Mouse (Mus musculus) kidney, embryonic 14.5 days (tissue): ENCODE measurements around the gene Ahcy. TPM values are rescaled to one million over a fixed set of nuclear protein-coding genes. Genes with fewer than 3 reads are reported as not detected.
"Not testable (repeated sequence)": the region's sequence is repeated elsewhere in the genome, so short reads cannot be mapped to it uniquely, and the experiment has no call there.

Experiments
- ATAC-seq: fragments of 200-750 bp; cut with Nextera tagmentation; 2 replicates; pipeline ENCODE4 v1.8.0; 2017; ENCODE audit warnings: moderate number of reproducible peaks, mild to moderate bottlenecking, moderate TSS enrichment, moderate library complexity; ENCODE audit not compliant: low FRiP score, low TSS enrichment
- H3K27ac ChIP-seq: fragments of 300-500 bp; sonication (generic); 2 replicates; pipeline ENCODE4 v1.5.1; 2014; ENCODE audit warnings: low read depth, mild to moderate bottlenecking, low read length, moderate library complexity, mixed read lengths
- H3K27me3 ChIP-seq: fragments of 300-500 bp; sonication (generic); 2 replicates; pipeline ENCODE4 v1.6.1; 2014; ENCODE audit warnings: mild to moderate bottlenecking, low read length; ENCODE audit not compliant: control insufficient read depth, insufficient read depth
- H3K36me3 ChIP-seq: fragments of 300-500 bp; sonication (generic); 2 replicates; pipeline ENCODE4 v1.6.1; 2014; ENCODE audit warnings: low read length, mixed read lengths; ENCODE audit not compliant: control insufficient read depth, insufficient read depth
- H3K4me1 ChIP-seq: fragments of 300-500 bp; sonication (generic); 2 replicates; pipeline ENCODE4 v1.6.1; 2014; ENCODE audit warnings: low read length, mixed read lengths; ENCODE audit not compliant: control insufficient read depth, insufficient read depth
- H3K4me2 ChIP-seq: fragments of 300-500 bp; sonication (generic); replicated peaks from 2 replicates; pipeline ENCODE4 v1.6.1; 2014; ENCODE audit warnings: low read depth, mild to moderate bottlenecking, low read length
- H3K4me3 ChIP-seq: fragments of 300-500 bp; sonication (generic); 2 replicates; pipeline ENCODE4 v1.5.1; 2014; ENCODE audit warnings: mild to moderate bottlenecking, low read length
- H3K9ac ChIP-seq: fragments of 300-500 bp; sonication (generic); 2 replicates; pipeline ENCODE4 v1.6.1; 2014; ENCODE audit warnings: low read depth, mild to moderate bottlenecking, low read length, moderate library complexity
- H3K9me3 ChIP-seq: fragments of 300-500 bp; sonication (generic); 2 replicates; pipeline ENCODE4 v1.6.1; 2016; ENCODE audit warnings: low read length; ENCODE audit not compliant: control insufficient read depth
- WGBS: fragments of 180-500 bp; shearing (Covaris S2); extraction: QIAGEN DNeasy Blood & Tissue Kit; methylation state at CpG from one replicate; pipeline ENCODE4 v1.1.7; 2014; 5-methylcytosine and 5-hydroxymethylcytosine counted together
- polyA plus RNA-seq: library from polyadenylated mRNA; unstranded; fragments of >200 nt; fragmentation: Nextera tagmentation; extraction: Ambion mirVana; gene quantifications from 2 replicates; pipeline ENCODE4 v1.2.1, GENCODE M21; 2014

Ahcy gene
- polyA plus RNA-seq, 1 experiment from 2014 or later = 99.8 TPM

- H3K9ac ChIP-seq = peak overlapping the region; percentile 51
- H3K4me1 ChIP-seq = no peaks in the 10 kb centered on the region
- no peaks in the 10 kb centered on the region for H3K9me3 ChIP-seq
- peak overlapping the region; percentile 73 for H3K4me2 ChIP-seq
- peak overlapping the region; percentile 38 for H3K4me3 ChIP-seq
- peak; percentile 96 for ATAC-seq
- peak overlapping the region; percentile 70 for H3K27ac ChIP-seq
- WGBS = under 1% methylated on average over 38 of the region's 38 CpGs
- H3K36me3 ChIP-seq = no peaks in the 10 kb centered on the region
- H3K27me3 ChIP-seq = no peaks in the 10 kb centered on the region
These were observed 55.3 kb downstream of the Ahcy start for GRCm38 (mm10) chr2:155018762-155019641.

DNA sequence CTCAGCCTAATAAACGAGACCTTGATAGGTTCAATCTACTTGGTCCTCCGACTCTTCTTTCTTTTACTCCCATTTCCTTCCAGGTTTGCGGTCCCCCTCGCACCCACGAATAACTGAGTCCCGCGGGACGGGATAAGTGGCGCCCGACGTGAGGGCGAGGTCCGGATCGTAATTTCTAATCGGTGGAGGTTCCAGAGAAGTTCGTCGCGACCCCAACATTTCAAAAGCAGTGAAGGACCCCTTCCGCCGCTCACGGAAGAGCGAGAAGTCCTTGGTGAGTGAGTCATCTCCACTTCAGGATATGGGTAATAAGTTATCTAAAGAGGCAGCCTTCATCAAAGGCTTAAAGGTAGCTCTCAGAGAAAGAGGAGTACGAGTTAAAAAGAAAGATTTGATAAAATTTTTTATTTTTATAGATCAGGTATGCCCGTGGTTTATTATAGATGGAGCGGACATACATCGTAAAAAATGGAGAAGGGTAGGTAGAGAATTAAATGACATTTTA is 56.0 kb downstream of the Ahcy start, which contains the start of gene Gm14226:
Gm14226 (plus strand) TSS at position 16 of the 505 bp plus-strand sequence.
- WGBS = under 1% methylated on average over 22 of the region's 26 CpGs
- Histone ChIP-seq H3K9ac (peak within 1 kb of the TSS; percentile 51), H3K27ac (peak within 1 kb of the TSS; percentile 70), H3K4me3 (peak within 1 kb of the TSS; percentile 38), H3K4me2 (peak within 1 kb of the TSS; percentile 73)
- not testable (repeated sequence) for H3K36me3 ChIP-seq, H3K4me1 ChIP-seq, ATAC-seq, H3K27me3 ChIP-seq, H3K9me3 ChIP-seq

DNA sequence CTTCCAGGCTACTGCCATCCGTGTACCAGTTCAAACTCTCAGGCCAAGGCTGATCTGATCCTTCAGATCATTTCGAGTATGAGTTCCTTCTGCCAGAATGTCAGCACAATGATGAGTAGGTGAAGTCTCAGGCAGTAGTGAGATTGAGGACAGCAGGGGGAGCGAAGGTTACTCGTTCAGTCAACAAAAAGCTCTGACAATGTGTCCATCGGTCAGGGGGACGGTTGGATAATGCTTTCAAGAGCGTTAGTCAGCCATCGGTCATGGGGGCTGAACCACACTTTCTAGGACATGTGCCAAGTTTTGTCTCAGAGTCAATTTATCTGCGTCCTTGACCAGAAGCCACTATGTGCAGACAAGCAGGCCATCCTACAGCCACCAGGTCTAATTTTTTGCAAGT is 57.5 kb downstream of the Ahcy start:
- not testable (repeated sequence) for H3K4me2 ChIP-seq, ATAC-seq, H3K4me3 ChIP-seq, H3K9ac ChIP-seq, H3K27ac ChIP-seq, H3K9me3 ChIP-seq, H3K27me3 ChIP-seq, H3K36me3 ChIP-seq, H3K4me1 ChIP-seq
- 33% methylated on average over 7 of the region's 9 CpGs for WGBS

GRCm38 (mm10) chr2:155012991-155013390 is 61.3 kb downstream of the Ahcy start:
- H3K9ac ChIP-seq = no peak overlapping the region
- WGBS = 76% methylated on average over 6 of the region's 6 CpGs
- H3K36me3 ChIP-seq = no peaks in the 10 kb centered on the region
- no peaks in the 10 kb centered on the region for H3K4me1 ChIP-seq
- no peak overlapping the region for H3K4me3 ChIP-seq
- no peaks in the 10 kb centered on the region for H3K9me3 ChIP-seq
- H3K4me2 ChIP-seq = no peak overlapping the region
- no peak for ATAC-seq
- no peaks in the 10 kb centered on the region for H3K27me3 ChIP-seq
- no peak overlapping the region for H3K27ac ChIP-seq

GRCm38 (mm10) chr2:155011086-155011656 is 63.1 kb downstream of the Ahcy start:
- Histone ChIP-seq H3K9ac (no peak overlapping the region), H3K27ac (no peak overlapping the region), H3K9me3 (no peaks in the 10 kb centered on the region), H3K36me3 (no peaks in the 10 kb centered on the region), H3K4me1 (no peaks in the 10 kb centered on the region), H3K27me3 (no peaks in the 10 kb centered on the region), H3K4me3 (no peak overlapping the region), H3K4me2 (no peak overlapping the region)
- WGBS = 48% methylated on average over 3 of the region's 3 CpGs
- no peak for ATAC-seq

Other genes with a start within 250 kb of the Ahcy start
- 122 and 167 TPM in 2 replicates for gene Eif2s2, start 181.6 kb downstream of the Ahcy start, polyA plus RNA-seq
- 1.3 and 1.9 TPM in 2 replicates for gene Gm14226, start 56.2 kb downstream of the Ahcy start, polyA plus RNA-seq
- 43.8 and 63.6 TPM in 2 replicates for gene Itch, start 59.0 kb upstream of the Ahcy start, polyA plus RNA-seq
- gene Dynlrb1, start 162.0 kb upstream of the Ahcy start, polyA plus RNA-seq = 431 and 544 TPM in 2 replicates
- gene Map1lc3a, start 201.8 kb upstream of the Ahcy start, polyA plus RNA-seq = 135 and 136 TPM in 2 replicates